Mouse (Mus musculus) lung, postnatal 36 days (tissue): ENCODE data around the gene Pigq.

Experiments used
- DNase-seq: peaks from one replicate; pipeline ENCODE4 v3.0.0; 2022; ENCODE audit warnings: mixed read lengths

Gene Pigq

GRCm38 (mm10) chr17:25880913-25881641 is 63.7 kb downstream of the Pigq start:
- DNase-seq: no peak

GRCm38 (mm10) chr17:25880196-25880910 is 64.4 kb downstream of the Pigq start, which contains the start of gene Wfikkn1:
Gene Wfikkn1, minus strand, starts transcription at chr17:25880858.
- no peak for DNase-seq

GRCm38 (mm10) chr17:25879750-25880149 is 65.0 kb downstream of the Pigq start:
- no peak for DNase-seq

DNA sequence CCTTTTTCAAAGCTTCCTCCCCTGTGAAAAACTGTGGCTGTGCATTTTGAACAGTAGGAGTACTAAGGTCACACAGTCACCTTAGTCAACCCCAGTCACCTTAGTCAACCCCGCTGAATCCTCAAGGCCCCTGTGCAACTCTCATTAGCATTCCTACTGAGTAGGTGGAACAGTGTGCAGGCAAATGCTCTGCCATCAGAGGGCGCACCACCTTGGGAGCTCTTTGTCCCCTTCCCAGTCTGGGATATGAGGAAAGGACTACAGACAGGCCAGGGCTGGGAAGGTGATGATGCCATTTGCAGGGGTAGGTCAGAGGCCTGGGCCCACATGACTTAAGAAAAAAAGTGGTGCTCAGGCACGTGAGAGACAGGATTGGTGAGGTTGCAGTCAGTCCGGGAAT is 65.5 kb downstream of the Pigq start:
- peak; percentile 37 for DNase-seq

- no peak for DNase-seq
These were observed 66.0 kb downstream of the Pigq start for GRCm38 (mm10) chr17:25878611-25879180.

DNA sequence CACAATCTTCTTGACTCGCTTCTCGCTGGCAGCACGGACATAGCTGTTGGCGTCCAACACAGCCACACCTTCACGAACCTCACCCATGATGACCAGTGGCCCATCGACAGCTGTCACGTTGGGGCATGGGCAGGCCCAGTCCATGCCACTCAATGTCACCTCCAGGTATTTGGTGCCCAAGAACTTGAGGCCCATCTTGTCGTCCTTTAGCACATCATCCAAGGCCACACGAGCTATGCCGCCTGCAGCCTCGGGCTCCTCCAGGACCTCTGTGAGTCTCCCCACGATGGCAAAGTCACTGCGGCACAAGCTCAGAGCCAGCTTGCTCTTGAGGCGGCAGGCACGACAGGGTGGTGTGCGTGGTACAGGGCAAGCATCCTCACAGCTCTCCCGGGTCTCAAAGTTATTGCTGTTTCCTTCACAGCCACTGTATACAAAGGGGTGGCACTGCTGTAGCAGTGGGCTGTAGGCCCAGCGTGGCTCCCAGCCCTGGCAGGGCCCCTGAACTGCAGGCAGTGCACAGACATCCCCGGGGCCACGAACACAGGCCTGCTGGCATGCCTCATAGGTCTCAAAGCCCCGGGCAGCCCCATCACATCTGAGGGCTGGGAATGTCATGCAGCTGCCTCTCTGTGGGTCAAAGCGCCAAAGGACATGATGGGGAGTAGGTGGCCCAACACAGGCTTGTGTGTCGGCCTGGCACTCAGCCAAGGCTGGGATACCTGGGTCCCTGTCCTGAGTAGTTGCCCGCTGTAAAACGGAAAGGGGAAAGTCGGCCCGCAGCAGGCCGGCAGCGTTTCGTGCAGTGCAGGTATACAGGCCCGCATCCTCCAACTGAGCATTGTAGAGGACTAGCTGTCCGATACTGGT is 66.8 kb downstream of the Pigq start:
- no peak for DNase-seq

DNA sequence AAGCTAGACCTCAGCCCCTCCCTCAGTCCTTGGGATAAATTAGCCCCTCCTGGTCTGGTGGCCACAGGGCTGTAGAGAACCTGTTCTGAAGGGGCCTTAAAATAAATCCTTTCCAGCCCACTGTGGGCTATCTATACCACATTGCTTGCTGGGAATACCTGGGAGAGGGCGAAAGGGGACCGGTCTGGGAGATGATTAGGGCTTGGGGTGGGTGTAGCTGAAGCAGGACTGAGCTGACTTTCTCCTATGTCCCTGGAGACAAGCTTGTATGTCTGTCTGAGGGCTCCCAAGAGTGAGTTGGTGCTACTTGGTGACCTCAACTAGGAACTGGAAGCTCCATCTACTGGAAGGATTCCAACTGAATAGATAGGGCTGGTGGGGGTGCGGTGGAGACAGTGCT is 67.7 kb downstream of the Pigq start:
- DNase-seq: no peak
